Mouse (Mus musculus) erythroblast, embryonic 14.5 days (primary cell): ENCODE data around the gene Tial1.

ENCODE experiments used
- GATA1 ChIP-seq: IDR thresholded peaks from 2 replicates; pipeline ENCODE4 v1.6.1; 2012; ENCODE audit warnings: low read length, inconsistent platforms, mixed read lengths
- TAL1 ChIP-seq: IDR thresholded peaks from 3 replicates; pipeline ENCODE4 v1.6.1; 2012; ENCODE audit warnings: low read length, inconsistent platforms, mixed read lengths

GRCm38 (mm10) chr7:128452731-128453130 lies 8.8 kb downstream of the Tial1 start:
- no peak for TF ChIP-seq TAL1
- no peak for TF ChIP-seq GATA1
